Mouse (Mus musculus) forebrain, embryonic 14.5 days (tissue): ENCODE data around the gene Zfp652. TPM values are rescaled to one million over a fixed set of nuclear protein-coding genes. Genes with fewer than 3 reads are reported as not detected.

Source experiments
- ATAC-seq: fragments of 200-750 bp; cut with Nextera tagmentation; 2 replicates; pipeline ENCODE4 v1.8.0; 2017; ENCODE audit warnings: mild to moderate bottlenecking, moderate library complexity
- DNase-seq: peaks from one replicate; pipeline ENCODE4 v3.0.0-alpha.2; 2015; ENCODE audit warnings: low spot score
- H3K27ac ChIP-seq: fragments of 300-500 bp; sonication (generic); 2 replicates; pipeline ENCODE4 v1.5.1; 2014; ENCODE audit warnings: low read depth, mild to moderate bottlenecking, control low read depth, low read length, moderate library complexity
- H3K27me3 ChIP-seq: fragments of 300-500 bp; sonication (generic); replicated peaks from 2 replicates; pipeline ENCODE4 v1.6.1; 2014; ENCODE audit warnings: low read length, control low read depth, mixed read lengths; ENCODE audit not compliant: control insufficient read depth, insufficient read depth
- H3K36me3 ChIP-seq: fragments of 300-500 bp; sonication (generic); 2 replicates; pipeline ENCODE4 v1.6.1; 2014; ENCODE audit warnings: low read length, control low read depth; ENCODE audit not compliant: control insufficient read depth, insufficient read depth
- H3K4me1 ChIP-seq: fragments of 300-500 bp; sonication (generic); 2 replicates; pipeline ENCODE4 v1.6.1; 2014; ENCODE audit warnings: antibody characterized with exemption, low read length, control low read depth; ENCODE audit not compliant: control insufficient read depth, insufficient read depth
- H3K4me2 ChIP-seq: fragments of 300-500 bp; sonication (generic); 2 replicates; pipeline ENCODE4 v1.6.1; 2014; ENCODE audit warnings: mild to moderate bottlenecking, control low read depth, low read length
- H3K4me3 ChIP-seq: fragments of 300-500 bp; sonication (generic); 2 replicates; pipeline ENCODE4 v1.5.1; 2014; ENCODE audit warnings: low read depth, low read length, control low read depth
- H3K9ac ChIP-seq: fragments of 300-500 bp; sonication (generic); 2 replicates; pipeline ENCODE4 v1.6.1; 2014; ENCODE audit warnings: mild to moderate bottlenecking, low read length, control low read depth, moderate library complexity
- H3K9me3 ChIP-seq: fragments of 300-500 bp; sonication (generic); replicated peaks from 2 replicates; pipeline ENCODE4 v1.6.1; 2016; ENCODE audit warnings: low read length, control low read depth, mixed read lengths; ENCODE audit not compliant: control insufficient read depth
- WGBS: fragments of 180-500 bp; shearing (Covaris S2); extraction: QIAGEN DNeasy Blood & Tissue Kit; methylation state at CpG from one replicate; pipeline ENCODE4 v1.1.7; 2014; 5-methylcytosine and 5-hydroxymethylcytosine counted together
- polyA plus RNA-seq: library from polyadenylated mRNA; unstranded; fragments of >200 nt; fragmentation: Nextera tagmentation; extraction: Ambion mirVana; gene quantifications from 2 replicates; pipeline ENCODE4 v1.2.1, GENCODE M21; 2014

Gene Zfp652
- polyA plus RNA-seq, 1 experiment from 2014 or later = 11.7 TPM

GRCm38 (mm10) chr11:95837059-95837458, 124.6 kb downstream of the Zfp652 start, which contains the start of gene Gngt2:
Gene Gngt2, plus strand, starts transcription at chr11:95837216.
- Histone ChIP-seq H3K4me2 (no peak within 1 kb of the TSS), H3K4me1 (peaks cover 3% of the 10 kb centered on the region), H3K27ac (no peak within 1 kb of the TSS), H3K9ac (no peak within 1 kb of the TSS), H3K27me3 (peaks cover 44% of the 10 kb centered on the region), H3K9me3 (no peaks in the 10 kb centered on the region), H3K36me3 (no peaks in the 10 kb centered on the region), H3K4me3 (no peak within 1 kb of the TSS)
- DNase-seq = peak; percentile 68
- ATAC-seq = no peak
- WGBS = 57% methylated on average over 10 of the region's 10 CpGs

GRCm38 (mm10) chr11:95838598-95838997, 126.1 kb downstream of the Zfp652 start:
- ATAC-seq (no peak), DNase-seq (no peak)
- Histone ChIP-seq H3K4me2 (no peak overlapping the region), H3K4me3 (no peak overlapping the region), H3K27ac (no peak overlapping the region), H3K4me1 (peaks cover 3% of the 10 kb centered on the region), H3K9me3 (no peaks in the 10 kb centered on the region), H3K36me3 (no peaks in the 10 kb centered on the region), H3K27me3 (peaks cover 29% of the 10 kb centered on the region), H3K9ac (no peak overlapping the region)
- 86% methylated on average over 4 of the region's 4 CpGs for WGBS

- DNase-seq (peak; percentile 68), ATAC-seq (no peak)
- Histone ChIP-seq H3K27ac (no peak overlapping the region), H3K4me1 (peaks cover 3% of the 10 kb centered on the region), H3K36me3 (no peaks in the 10 kb centered on the region), H3K27me3 (peaks cover 27% of the 10 kb centered on the region), H3K4me3 (no peak overlapping the region), H3K9ac (no peak overlapping the region), H3K9me3 (no peaks in the 10 kb centered on the region), H3K4me2 (no peak overlapping the region)
- WGBS = 60% methylated on average over 8 of the region's 8 CpGs
Observed at GRCm38 (mm10) chr11:95838999-95839868, 126.8 kb downstream of the Zfp652 start.

- H3K9me3 ChIP-seq = no peaks in the 10 kb centered on the region
- DNase-seq (no peak), ATAC-seq (no peak)
- no peak overlapping the region for H3K4me3 ChIP-seq
- H3K36me3 ChIP-seq = no peaks in the 10 kb centered on the region
- no peak overlapping the region for H3K9ac ChIP-seq
- 84% methylated on average over 5 of the region's 5 CpGs for WGBS
- H3K27me3 ChIP-seq = peaks cover 11% of the 10 kb centered on the region; the same call in 1 of the 2 replicates
- no peak overlapping the region for H3K4me2 ChIP-seq
- peaks cover 3% of the 10 kb centered on the region for H3K4me1 ChIP-seq
- H3K27ac ChIP-seq = no peak overlapping the region
Observed at GRCm38 (mm10) chr11:95840694-95841497, 128.4 kb downstream of the Zfp652 start.

GRCm38 (mm10) chr11:95841498-95841830, 129.0 kb downstream of the Zfp652 start:
- no peaks in the 10 kb centered on the region for H3K9me3 ChIP-seq
- no peak overlapping the region for H3K4me2 ChIP-seq
- no peaks in the 10 kb centered on the region for H3K36me3 ChIP-seq
- no peak overlapping the region for H3K4me3 ChIP-seq
- peaks cover 6% of the 10 kb centered on the region; the same call in 1 of the 2 replicates for H3K27me3 ChIP-seq
- no peak overlapping the region for H3K27ac ChIP-seq
- 64% methylated on average over 10 of the region's 10 CpGs for WGBS
- ATAC-seq = no peak
- H3K9ac ChIP-seq = no peak overlapping the region
- H3K4me1 ChIP-seq = peaks cover 3% of the 10 kb centered on the region
- DNase-seq = no peak

GRCm38 (mm10) chr11:95842074-95842681, 129.7 kb downstream of the Zfp652 start, which contains the start of gene Abi3:
Gene Abi3, minus strand, starts transcription at chr11:95842476.
- Histone ChIP-seq H3K9me3 (no peaks in the 10 kb centered on the region), H3K36me3 (no peaks in the 10 kb centered on the region), H3K27me3 (peaks cover 5% of the 10 kb centered on the region; the same call in 1 of the 2 replicates), H3K27ac (no peak within 1 kb of the TSS), H3K4me2 (no peak within 1 kb of the TSS), H3K4me3 (no peak within 1 kb of the TSS), H3K9ac (no peak within 1 kb of the TSS), H3K4me1 (peaks cover 1% of the 10 kb centered on the region)
- ATAC-seq (no peak), DNase-seq (no peak)
- WGBS = 11% methylated on average over 11 of the region's 11 CpGs

GRCm38 (mm10) chr11:95842953-95843352, 130.5 kb downstream of the Zfp652 start:
- ATAC-seq = no peak
- Histone ChIP-seq H3K27ac (no peak overlapping the region), H3K9ac (no peak overlapping the region), H3K36me3 (no peaks in the 10 kb centered on the region), H3K4me2 (no peak overlapping the region), H3K4me1 (no peaks in the 10 kb centered on the region), H3K4me3 (no peak overlapping the region), H3K27me3 (0 out of 2 replicates have a peak, but pooled peaks cover 5% of the 10 kb centered on the region), H3K9me3 (no peaks in the 10 kb centered on the region)
- 86% methylated on average over 5 of the region's 5 CpGs for WGBS
- no peak for DNase-seq

- no peak overlapping the region for H3K9ac ChIP-seq
- no peak overlapping the region for H3K27ac ChIP-seq
- H3K27me3 ChIP-seq = 0 out of 2 replicates have a peak, but pooled peaks cover 5% of the 10 kb centered on the region
- ATAC-seq = no peak
- H3K4me1 ChIP-seq = no peaks in the 10 kb centered on the region
- H3K36me3 ChIP-seq = no peaks in the 10 kb centered on the region
- WGBS = 57% methylated on average over 6 of the region's 6 CpGs
- no peak overlapping the region for H3K4me2 ChIP-seq
- no peak for DNase-seq
- no peaks in the 10 kb centered on the region for H3K9me3 ChIP-seq
- no peak overlapping the region for H3K4me3 ChIP-seq
Observed at GRCm38 (mm10) chr11:95843421-95843950, 131.0 kb downstream of the Zfp652 start.
